Mouse (Mus musculus): ENCODE measurements around the gene Zfp212.

- TF ChIP-seq CTCF (IDR thresholded peaks at IDR 0.05; ENCODE audit: control insufficient read depth, insufficient read depth, insufficient replicate concordance, low read depth, low read length) (no peak), POLR2A (IDR thresholded peaks at IDR 0.05; ENCODE audit: control insufficient read depth, low read depth, low read length) (no peak)
Measured at GRCm38 (mm10) chr6:47888812-47889383, 31.4 kb upstream of the Zfp212 start.

Measured in testis, adult 2 months (tissue).